Mouse (Mus musculus) C2C12 (cell line): ENCODE measurements around the gene Egfl6. TPM values are rescaled to one million over a fixed set of nuclear protein-coding genes. Genes with fewer than 3 reads are reported as not detected.

Experiments used
- H3K27me3 ChIP-seq: one replicate; pipeline ENCODE4 v1.6.1; 2011; ENCODE audit not compliant: control insufficient read depth, insufficient read depth, insufficient read length
- H3K36me3 ChIP-seq: one replicate; pipeline ENCODE4 v1.6.1; 2011; ENCODE audit not compliant: control insufficient read depth, insufficient read depth
- H3K4me3 ChIP-seq: one replicate; pipeline ENCODE4 v1.5.1; 2011; ENCODE audit warnings: mild to moderate bottlenecking, control low read depth; ENCODE audit not compliant: poor library complexity, insufficient read depth, severe bottlenecking
- H3K79me2 ChIP-seq: one replicate; pipeline ENCODE4 v1.6.1; 2011; ENCODE audit not compliant: control insufficient read depth, insufficient read depth
- H3K79me3 ChIP-seq: one replicate; pipeline ENCODE4 v1.6.1; 2011; ENCODE audit warnings: low read depth, control low read depth
- H3ac ChIP-seq: one replicate; pipeline ENCODE3; 2011; ENCODE audit warnings: low read depth; ENCODE audit not compliant: control insufficient read depth, insufficient read length
- CEBPB ChIP-seq: IDR thresholded peaks from one replicate; pipeline ENCODE4 v1.6.1; 2011; ENCODE audit warnings: low read depth, mild to moderate bottlenecking, control low read depth, moderate library complexity
- CTCF ChIP-seq: IDR thresholded peaks from one replicate; pipeline ENCODE4 v1.5.1; 2011; ENCODE audit not compliant: control insufficient read depth, insufficient read depth, insufficient read length
- FOSL1 ChIP-seq: IDR thresholded peaks from one replicate; pipeline ENCODE4 v1.8.0; 2011; ENCODE audit warnings: mild to moderate bottlenecking, low read length; ENCODE audit not compliant: poor library complexity, insufficient read depth, severe bottlenecking
- MAX ChIP-seq: IDR thresholded peaks from one replicate; pipeline ENCODE4 v1.6.1; 2011; ENCODE audit warnings: mild to moderate bottlenecking, control low read depth
- MYOD1 ChIP-seq: IDR thresholded peaks from one replicate; pipeline ENCODE4 v1.6.1; 2011; ENCODE audit warnings: low read depth; ENCODE audit not compliant: control insufficient read depth, insufficient read length
- MYOG ChIP-seq: IDR thresholded peaks from one replicate; pipeline ENCODE4 v1.6.1; 2011; ENCODE audit not compliant: control insufficient read depth, insufficient read length; ENCODE audit errors: extremely low read depth
- USF1 ChIP-seq: IDR thresholded peaks from one replicate; pipeline ENCODE4 v1.6.1; 2011; ENCODE audit warnings: low read depth, mild to moderate bottlenecking, control low read depth, moderate library complexity
- polyA plus RNA-seq: library from polyadenylated mRNA; unstranded; fragments of >200 nt; fragmentation: generic; extraction: Trizol; gene quantifications from one replicate; pipeline ENCODE4 v1.2.1, GENCODE M21; 2012; ENCODE audit warnings: missing spikeins

Gene Egfl6
- polyA plus RNA-seq, 1 experiment: not detected

- no peak overlapping the region for H3ac ChIP-seq
- TF ChIP-seq MAX: no peak
- H3K79me3 ChIP-seq: no peaks in the 10 kb centered on the region
- H3K36me3 ChIP-seq: no peaks in the 10 kb centered on the region
- H3K27me3 ChIP-seq: no peaks in the 10 kb centered on the region
- no peak overlapping the region for H3K4me3 ChIP-seq
- H3K79me2 ChIP-seq: no peaks in the 10 kb centered on the region
These were observed 53.8 kb downstream of the Egfl6 start for GRCm38 (mm10) chrX:166531671-166532070.

DNA sequence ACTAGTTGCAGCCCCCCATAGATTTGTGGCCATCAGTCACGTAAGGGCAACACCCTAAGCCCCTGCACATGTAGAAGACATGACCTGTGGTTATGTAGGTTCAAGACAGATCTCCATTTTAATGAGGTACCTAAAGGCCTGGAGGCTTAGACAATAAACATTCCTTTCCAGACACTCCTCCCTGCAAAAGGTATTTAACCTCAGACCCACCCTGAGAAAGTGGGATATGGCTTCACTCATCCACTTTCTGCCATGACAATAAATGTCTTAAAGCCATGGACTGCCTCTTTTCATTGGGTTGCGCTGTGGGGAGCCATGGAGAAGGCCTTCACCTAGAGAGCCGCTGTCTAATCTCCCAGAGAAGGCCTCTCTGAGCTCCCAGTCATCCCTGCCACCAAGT is 57.4 kb downstream of the Egfl6 start:
- Histone ChIP-seq H3K27me3 (no peaks in the 10 kb centered on the region), H3ac (no peak overlapping the region), H3K79me3 (no peaks in the 10 kb centered on the region), H3K36me3 (no peaks in the 10 kb centered on the region), H3K79me2 (no peaks in the 10 kb centered on the region), H3K4me3 (no peak overlapping the region)
- TF ChIP-seq MYOD1 (no peak), FOSL1 (no peak), CTCF (no peak), MAX (no peak), CEBPB (no peak), USF1 (no peak), MYOG (no peak)

DNA sequence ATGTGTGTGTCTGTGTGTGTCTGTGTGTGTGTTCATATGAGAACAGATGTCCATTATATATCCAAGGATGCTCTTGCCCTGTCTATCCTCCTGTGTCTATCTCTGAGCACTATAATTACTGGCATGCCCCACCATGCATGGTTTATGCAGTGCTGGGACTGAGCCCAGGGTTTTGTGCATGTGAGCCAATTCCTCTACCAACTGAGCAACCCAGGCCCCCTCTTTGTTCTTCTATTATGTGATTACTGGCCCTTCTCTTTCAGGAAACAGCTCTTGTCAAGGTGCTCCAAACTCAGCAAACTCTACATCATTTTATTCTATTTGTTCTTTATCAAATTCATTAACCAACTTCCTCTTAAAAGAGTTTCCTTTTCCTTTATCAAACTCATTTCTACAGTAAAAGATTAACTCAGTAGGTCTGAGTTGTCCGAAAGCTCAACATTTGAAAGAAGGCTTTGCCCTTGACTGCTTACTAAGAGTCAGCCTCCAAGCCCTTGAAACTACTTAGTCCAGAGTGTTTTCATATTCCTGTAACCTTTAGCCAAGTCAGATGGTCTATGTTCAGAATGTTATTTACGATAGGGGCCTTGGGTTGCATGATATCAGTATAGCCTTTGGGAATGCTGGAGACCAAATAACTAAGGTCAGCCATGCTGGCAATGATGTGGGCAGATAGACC is 59.7 kb downstream of the Egfl6 start:
- TF ChIP-seq MYOG (no peak), MAX (no peak)
- no peak overlapping the region for H3K4me3 ChIP-seq
- H3K27me3 ChIP-seq: no peaks in the 10 kb centered on the region
- H3K36me3 ChIP-seq: no peaks in the 10 kb centered on the region
- no peak overlapping the region for H3ac ChIP-seq
- no peaks in the 10 kb centered on the region for H3K79me3 ChIP-seq
- H3K79me2 ChIP-seq: no peaks in the 10 kb centered on the region

GRCm38 (mm10) chrX:166520782-166521181 is 64.7 kb downstream of the Egfl6 start:
- no peaks in the 10 kb centered on the region for H3K27me3 ChIP-seq
- TF ChIP-seq CEBPB (no peak), USF1 (no peak)
- no peaks in the 10 kb centered on the region for H3K36me3 ChIP-seq
- H3K79me2 ChIP-seq: no peaks in the 10 kb centered on the region
- H3K79me3 ChIP-seq: no peaks in the 10 kb centered on the region
- no peak overlapping the region for H3ac ChIP-seq
- no peak overlapping the region for H3K4me3 ChIP-seq

DNA sequence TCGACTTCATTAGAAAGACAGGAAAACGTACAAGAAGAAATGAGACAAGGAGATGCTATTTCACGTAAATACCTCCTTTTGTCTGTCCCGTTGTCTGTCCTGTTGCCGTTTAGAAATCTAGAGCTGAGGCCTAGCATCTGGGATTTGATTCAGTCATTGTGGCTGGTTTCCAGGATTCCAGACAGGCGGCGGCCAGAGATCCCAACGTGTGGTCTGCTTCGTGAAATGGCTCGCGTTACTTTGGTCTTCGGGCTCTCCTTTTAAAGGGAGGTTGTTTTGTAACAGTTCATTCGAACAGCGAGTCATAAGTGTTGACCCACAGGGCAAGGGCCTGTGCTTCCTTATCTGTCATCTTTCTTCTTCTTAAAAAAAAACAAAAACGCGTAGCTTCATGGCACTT is 67.2 kb downstream of the Egfl6 start, which contains the start of gene Tceanc:
Tceanc (minus strand) TSS at position 223 of the 400 bp plus-strand sequence.
- H3K79me2 ChIP-seq: no peaks in the 10 kb centered on the region
- no peak within 1 kb of the TSS for H3K4me3 ChIP-seq
- H3K36me3 ChIP-seq: no peaks in the 10 kb centered on the region
- H3K27me3 ChIP-seq: no peaks in the 10 kb centered on the region
- TF ChIP-seq CTCF: no peak
- no peak for TF ChIP-seq USF1
- TF ChIP-seq FOSL1: no peak
- TF ChIP-seq MAX: no peak
- no peak for TF ChIP-seq MYOG
- no peaks in the 10 kb centered on the region for H3K79me3 ChIP-seq
- no peak within 1 kb of the TSS for H3ac ChIP-seq

DNA sequence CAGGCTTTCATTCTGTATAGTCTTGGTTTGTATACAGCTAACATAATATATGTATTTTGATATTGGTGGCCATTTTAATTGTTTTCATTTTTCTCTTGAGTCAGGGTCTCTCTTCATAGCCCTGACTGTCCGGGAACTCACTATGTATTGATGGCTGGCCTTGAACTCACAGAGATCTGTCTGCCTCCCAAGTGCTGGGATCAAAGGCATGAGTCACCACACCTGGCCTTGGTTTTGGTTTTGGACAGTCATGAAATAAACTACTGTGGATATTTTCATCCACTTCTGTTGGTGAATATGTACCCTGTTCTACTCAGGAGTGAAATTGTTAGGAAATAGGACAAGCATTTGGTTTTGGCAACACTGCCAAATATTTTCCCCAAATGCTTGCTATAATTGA is 68.9 kb downstream of the Egfl6 start:
- Histone ChIP-seq H3ac (no peak overlapping the region), H3K27me3 (no peaks in the 10 kb centered on the region), H3K79me3 (no peaks in the 10 kb centered on the region), H3K4me3 (no peak overlapping the region), H3K36me3 (no peaks in the 10 kb centered on the region), H3K79me2 (no peaks in the 10 kb centered on the region)
- TF ChIP-seq CTCF (no peak), MYOD1 (no peak), MAX (no peak), MYOG (no peak), USF1 (no peak), CEBPB (no peak), FOSL1 (no peak)
